Mouse (Mus musculus) heart, postnatal 36 days (tissue): ENCODE results near the gene Qsox1. TPM values are rescaled to one million over a fixed set of nuclear protein-coding genes. Genes with fewer than 3 reads are reported as not detected.

Experiments used
- DNase-seq, 2 experiments: peaks; one replicate each; pipeline ENCODE4 v3.0.0; 2021 to 2022
- intact Hi-C: fragments of 180-260 bp; cut with DNase I; formaldehyde crosslinking; loops from one replicate; pipeline ENCODE4 v1.15.1; 2025
- total RNA-seq, 2 experiments: library from RNA; stranded (reverse); gene quantifications; 2 replicates each; pipeline ENCODE4 v1.2.3; 2021

Qsox1 gene
- total RNA-seq, 2 experiments from 2014 or later: 39.7 to 43.8 TPM

GRCm38 (mm10) chr1:155751484-155752255 lies 61.0 kb downstream of the Qsox1 start, which contains the start of gene Lhx4:
Lhx4 (minus strand) TSS chr1:155751684.
- DNase-seq: no peak
- intact Hi-C loops: no loop called here

- intact Hi-C loops: no loop called here
- no peak for DNase-seq
Observed at GRCm38 (mm10) chr1:155750517-155751178, 62.0 kb downstream of the Qsox1 start.

GRCm38 (mm10) chr1:155747911-155748310 lies 64.8 kb downstream of the Qsox1 start:
- DNase-seq: no peak
- intact Hi-C loops: no loop called here

GRCm38 (mm10) chr1:155747011-155747410 lies 65.7 kb downstream of the Qsox1 start:
- intact Hi-C loops: no loop called here

GRCm38 (mm10) chr1:155742411-155743363 lies 70.0 kb downstream of the Qsox1 start:
- intact Hi-C loops: no loop called here
- peak in 1 of 2 experiments; percentile 28 for DNase-seq

More at GRCm38 (mm10) chr1:155747011-155747410, 65.7 kb downstream of the Qsox1 start:
- DNase-seq: no peak

- intact Hi-C loops: no loop called here
- peak in 1 of 2 experiments; percentile 13 for DNase-seq
Observed at GRCm38 (mm10) chr1:155741988-155742387, 70.7 kb downstream of the Qsox1 start.

- intact Hi-C loops: no loop called here
- peak in 1 of 2 experiments; percentile 6 for DNase-seq
Observed at GRCm38 (mm10) chr1:155741378-155741945, 71.2 kb downstream of the Qsox1 start.

GRCm38 (mm10) chr1:155740622-155741377 lies 71.9 kb downstream of the Qsox1 start:
- intact Hi-C loops: no loop called here
- peak in 1 of 2 experiments; percentile 23 for DNase-seq

GRCm38 (mm10) chr1:155737809-155738383 lies 74.8 kb downstream of the Qsox1 start:
- DNase-seq: no peak
- intact Hi-C loops: no loop called here

GRCm38 (mm10) chr1:155737017-155737808 lies 75.5 kb downstream of the Qsox1 start:
- intact Hi-C loops: no loop called here
- DNase-seq: peak in 1 of 2 experiments; percentile 4

GRCm38 (mm10) chr1:155736096-155736825 lies 76.4 kb downstream of the Qsox1 start:
- intact Hi-C loops: no loop called here
- DNase-seq: no peak

- DNase-seq: no peak
- intact Hi-C loops: no loop called here
Observed at GRCm38 (mm10) chr1:155731156-155731555, 81.5 kb downstream of the Qsox1 start.

- intact Hi-C loops: no loop called here
- no peak for DNase-seq
Observed at GRCm38 (mm10) chr1:155729113-155729795, 83.4 kb downstream of the Qsox1 start.

GRCm38 (mm10) chr1:155727830-155728229 lies 84.9 kb downstream of the Qsox1 start:
- no peak for DNase-seq
- intact Hi-C loops: no loop called here
